Mouse (Mus musculus): ENCODE results near the gene Tas2r143. TPM values are rescaled to one million over a fixed set of nuclear protein-coding genes. Genes with fewer than 3 reads are reported as not detected.

Gene Tas2r143
- total RNA-seq (2021) = not detected

DNA sequence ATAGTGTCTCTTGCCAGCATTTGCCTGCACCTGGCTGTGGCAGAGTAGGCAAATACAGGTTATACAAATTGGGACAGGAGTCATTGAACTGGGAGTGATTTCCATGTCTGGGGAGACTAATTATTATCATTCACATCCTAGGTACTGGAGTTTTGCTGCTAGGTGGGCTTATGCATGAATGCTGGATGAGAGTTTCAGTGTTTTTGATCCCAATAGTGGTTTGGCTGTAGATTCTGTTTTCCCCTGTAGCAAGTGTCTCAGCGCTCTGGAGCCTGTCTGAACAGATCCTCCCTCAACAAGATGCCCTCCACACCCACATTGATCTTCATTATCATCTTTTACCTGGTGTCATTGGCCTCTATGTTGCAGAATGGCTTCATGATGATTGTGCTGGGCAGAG is at the start of gene Tas2r143:
Tas2r143 (plus strand) TSS at position 301 of the 400 bp plus-strand sequence.
- no peak for DNase-seq (ENCODE audit: extremely low spot score in 1 of 2, low spot score in 2 of 2)
- intact Hi-C loops (cut with DNase I) = no loop called here

DNA sequence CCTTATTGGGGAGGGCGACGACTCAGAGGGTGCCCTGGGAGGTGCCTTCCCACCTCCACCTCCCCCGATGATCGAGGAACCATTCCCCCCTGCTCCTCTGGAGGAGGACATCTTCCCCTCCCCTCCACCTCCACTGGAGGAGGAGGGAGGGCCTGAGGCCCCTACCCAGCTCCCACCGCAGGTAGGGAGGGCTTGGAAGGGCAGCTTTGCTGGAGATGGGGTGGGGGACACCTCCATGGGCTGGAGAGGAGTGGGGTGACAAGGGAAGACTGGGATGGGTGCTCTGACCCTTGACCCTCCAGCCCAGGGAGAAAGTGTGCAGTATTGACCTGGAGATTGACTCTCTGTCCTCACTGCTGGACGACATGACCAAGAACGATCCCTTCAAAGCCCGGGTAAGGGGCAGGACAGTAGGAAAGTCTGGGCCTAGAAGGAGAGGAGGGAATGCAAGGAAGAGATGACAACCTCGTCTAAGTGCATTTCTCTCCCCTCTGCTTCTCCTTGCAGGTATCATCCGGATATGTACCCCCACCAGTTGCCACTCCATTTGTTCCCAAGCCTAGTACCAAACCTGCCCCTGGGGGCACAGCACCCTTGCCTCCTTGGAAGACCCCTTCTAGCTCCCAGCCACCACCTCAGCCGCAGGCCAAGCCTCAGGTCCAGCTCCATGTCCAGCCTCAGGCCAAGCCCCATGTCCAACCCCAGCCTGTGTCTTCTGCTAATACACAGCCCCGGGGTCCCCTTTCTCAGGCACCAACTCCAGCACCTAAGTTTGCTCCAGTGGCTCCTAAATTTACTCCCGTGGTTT is 48.9 kb upstream of the Tas2r143 start:
- no peak for DNase-seq (ENCODE audit: extremely low spot score in 1 of 2, low spot score in 2 of 2)
- intact Hi-C loops (cut with DNase I) = no loop called here

DNA sequence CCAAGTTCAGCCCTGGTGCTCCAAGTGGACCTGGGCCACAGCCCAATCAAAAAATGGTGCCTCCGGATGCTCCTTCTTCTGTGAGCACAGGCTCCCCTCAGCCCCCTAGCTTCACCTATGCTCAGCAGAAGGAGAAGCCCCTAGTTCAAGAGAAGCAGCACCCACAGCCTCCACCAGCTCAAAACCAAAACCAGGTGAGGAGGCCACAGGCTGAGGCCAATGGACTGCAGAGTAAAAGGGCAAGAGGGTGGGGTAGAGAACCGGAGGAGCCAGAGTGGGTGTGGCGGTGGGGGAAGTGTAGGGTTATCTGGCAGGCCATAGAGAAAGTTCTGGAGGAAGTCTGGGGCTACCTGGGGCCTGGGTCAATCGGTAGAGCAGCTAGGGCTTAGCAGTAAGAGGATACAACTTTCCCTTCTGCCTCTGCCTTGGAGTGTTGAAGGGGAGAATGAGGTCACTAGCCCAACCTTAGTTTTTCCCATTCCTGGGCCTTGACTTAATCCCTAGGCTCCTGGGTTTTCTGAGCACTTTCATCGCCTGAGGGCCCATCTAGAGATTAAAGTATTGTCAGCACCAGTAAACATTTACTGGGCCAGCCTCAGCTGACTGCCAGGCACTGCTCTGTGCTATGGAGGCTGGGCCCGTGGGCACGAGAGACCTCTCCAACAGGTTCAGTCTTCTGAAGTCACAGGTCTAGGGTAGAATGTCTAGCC is 48.1 kb upstream of the Tas2r143 start:
- DNase-seq (ENCODE audit: extremely low spot score in 1 of 2, low spot score in 2 of 2) = no peak
- intact Hi-C loops (cut with DNase I) = no loop called here

DNA sequence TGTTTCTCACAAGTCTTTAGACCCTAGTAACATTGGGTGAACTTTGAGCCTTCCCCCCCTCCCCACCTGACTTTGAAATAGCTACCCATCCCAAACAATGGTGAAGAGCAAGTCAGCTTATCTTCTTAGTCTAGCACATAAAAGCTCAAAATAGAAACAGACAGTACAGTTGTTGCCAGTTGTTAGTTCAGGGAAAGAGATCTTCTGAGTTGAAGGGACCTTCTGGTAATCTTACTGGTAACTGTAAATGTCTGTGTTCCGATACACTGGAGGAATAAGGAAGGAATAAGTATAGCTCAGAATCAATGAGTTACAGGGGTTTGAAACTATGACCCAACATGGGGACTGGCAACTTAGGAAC is 47.6 kb upstream of the Tas2r143 start:
- intact Hi-C loops (cut with DNase I) = no loop called here
- no peak for DNase-seq (ENCODE audit: extremely low spot score in 1 of 2, low spot score in 2 of 2)

DNA sequence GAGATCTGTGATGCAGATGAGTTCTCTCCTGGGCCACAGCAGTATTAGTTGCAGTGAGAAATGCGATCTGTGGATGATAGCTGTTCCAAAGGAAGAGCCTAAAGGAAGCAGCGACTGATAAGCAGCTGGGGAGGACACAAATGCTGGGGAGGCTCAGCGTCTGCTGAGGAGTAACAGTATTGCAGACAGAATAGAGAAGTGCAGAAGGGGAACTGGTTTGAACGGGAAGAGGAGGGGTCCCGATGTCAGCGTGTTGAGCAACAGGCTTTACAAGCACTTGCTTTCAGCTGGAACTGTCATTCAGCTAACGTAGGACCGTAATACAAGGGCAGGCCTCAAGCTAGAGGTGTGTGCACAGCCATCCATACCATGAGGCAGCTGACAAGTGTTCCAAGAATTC is 46.9 kb upstream of the Tas2r143 start:
- intact Hi-C loops (cut with DNase I) = no loop called here

DNA sequence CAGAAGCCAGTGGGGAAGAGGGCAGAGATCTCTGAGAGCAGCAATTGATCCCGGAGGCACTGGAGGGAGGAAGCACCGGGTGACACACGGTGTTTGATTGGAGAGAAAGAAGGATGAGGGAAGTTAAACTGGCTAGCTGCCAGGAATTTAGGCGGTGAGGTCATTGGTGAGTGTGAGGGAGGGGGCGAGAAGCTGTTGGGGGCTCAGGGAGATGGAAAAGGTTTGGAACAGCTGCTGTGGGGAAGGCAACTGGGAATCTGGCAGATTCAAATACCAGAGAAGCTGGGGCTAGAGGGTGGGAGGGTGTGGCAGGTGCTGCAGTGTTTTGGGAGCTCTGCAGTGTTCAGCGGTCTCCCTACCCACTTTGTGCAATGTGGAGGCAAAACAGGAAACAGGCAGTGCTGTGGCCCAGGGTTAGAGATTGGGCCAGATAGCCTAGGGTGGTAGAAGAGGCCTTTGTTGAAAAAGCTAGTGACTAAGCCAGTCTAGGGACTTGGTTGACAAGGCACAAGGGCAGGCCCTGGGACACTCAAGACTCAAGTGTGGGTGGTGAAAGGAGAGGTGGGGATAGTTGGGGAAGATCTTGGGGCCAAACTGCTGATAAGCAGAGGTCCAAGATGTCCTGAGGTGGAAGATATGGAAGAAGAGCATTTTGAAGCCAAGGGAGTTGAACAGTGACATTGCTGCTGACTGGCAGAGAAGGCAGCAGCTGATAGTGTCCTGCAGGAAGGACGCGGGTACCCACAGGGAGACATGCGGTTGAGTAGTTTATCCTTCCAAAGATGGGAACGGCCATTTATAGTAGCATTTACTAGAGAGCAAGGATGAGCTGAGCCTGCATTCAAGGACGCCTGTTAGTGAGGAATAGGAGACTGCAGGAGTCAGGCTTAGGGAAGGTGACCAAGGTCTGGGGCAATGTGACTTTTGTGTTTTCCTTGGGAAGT is 45.7 kb upstream of the Tas2r143 start:
- intact Hi-C loops (cut with DNase I) = no loop called here
- peak; percentile 27 to 67 for DNase-seq (ENCODE audit: extremely low spot score in 1 of 2, low spot score in 2 of 2)

More for the DNA sequence above, 46.9 kb upstream of the Tas2r143 start:
- DNase-seq (ENCODE audit: extremely low spot score in 1 of 2, low spot score in 2 of 2) = no peak

DNA sequence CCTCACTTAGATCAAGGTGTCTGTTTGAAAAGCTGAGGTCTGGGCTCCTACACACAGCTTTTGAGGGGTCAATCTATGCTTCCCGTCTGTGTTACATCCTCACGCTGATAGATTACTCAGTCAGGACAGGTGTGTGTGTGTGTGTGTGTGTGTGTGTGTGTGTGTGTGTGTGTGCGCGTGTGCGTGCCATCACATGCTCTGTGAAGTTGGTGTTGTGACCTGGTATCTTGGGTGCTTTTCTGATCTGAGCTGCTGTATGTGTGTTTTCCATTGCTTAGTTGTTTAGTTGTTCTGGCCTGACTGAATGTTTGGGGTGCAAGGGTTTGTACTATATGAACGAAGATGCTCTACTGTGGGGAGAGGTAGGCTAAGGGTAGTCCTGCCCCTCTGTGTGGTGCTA is 44.7 kb upstream of the Tas2r143 start:
- no peak for DNase-seq (ENCODE audit: extremely low spot score in 1 of 2, low spot score in 2 of 2)
- intact Hi-C loops (cut with DNase I) = no loop called here

DNA sequence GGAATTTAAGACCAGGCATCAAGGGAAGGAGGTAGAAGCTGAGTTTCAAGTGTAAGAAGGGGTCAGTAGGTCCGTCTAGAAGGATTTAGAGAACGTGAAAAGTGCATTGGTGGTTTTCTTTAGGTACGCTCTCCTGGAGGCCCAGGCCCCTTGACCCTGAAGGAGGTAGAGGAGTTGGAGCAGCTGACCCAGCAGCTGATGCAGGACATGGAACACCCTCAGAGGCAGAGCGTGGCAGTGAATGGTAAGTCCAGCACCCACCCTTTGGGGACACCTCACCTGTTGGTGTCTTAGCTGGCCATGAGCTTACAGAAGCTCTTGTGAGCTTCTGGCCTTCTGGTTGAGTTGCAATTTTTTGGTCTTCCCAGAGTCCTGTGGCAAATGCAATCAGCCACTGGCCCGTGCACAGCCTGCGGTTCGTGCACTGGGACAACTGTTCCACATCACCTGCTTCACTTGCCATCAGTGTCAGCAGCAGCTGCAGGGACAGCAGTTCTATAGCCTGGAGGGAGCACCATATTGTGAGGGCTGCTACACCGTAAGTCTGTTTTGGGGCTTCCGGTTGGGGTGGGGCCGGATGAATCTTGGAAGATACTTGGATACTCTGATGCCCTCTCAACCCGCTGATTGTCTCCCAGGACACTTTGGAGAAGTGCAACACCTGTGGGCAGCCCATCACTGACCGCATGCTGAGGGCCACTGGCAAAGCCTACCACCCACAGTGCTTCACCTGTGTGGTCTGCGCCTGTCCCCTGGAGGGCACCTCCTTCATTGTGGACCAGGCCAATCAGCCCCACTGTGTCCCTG is 44.0 kb upstream of the Tas2r143 start:
- no peak for DNase-seq (ENCODE audit: extremely low spot score in 1 of 2, low spot score in 2 of 2)
- intact Hi-C loops (cut with DNase I) = no loop called here

DNA sequence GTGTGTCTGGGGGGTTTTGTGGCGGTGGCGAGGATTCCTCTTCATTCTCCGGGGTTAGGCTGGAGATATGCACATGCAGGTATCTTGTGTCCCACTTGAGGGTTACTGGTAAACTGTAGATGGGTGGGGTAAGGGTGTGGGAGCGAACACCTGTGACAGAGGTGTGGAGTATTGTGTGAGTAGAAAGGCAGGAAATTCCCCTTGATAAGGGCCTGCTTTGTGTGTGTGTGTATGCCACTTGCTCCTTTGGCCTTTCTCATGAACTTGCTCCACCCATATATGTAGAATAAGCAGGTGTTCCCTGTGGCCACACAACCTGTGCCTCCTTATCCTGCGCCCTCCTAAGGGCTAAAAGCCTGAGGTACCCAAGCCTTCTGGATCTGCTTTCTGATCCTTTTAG is 43.1 kb upstream of the Tas2r143 start:
- DNase-seq (ENCODE audit: extremely low spot score in 1 of 2, low spot score in 2 of 2) = no peak

DNA sequence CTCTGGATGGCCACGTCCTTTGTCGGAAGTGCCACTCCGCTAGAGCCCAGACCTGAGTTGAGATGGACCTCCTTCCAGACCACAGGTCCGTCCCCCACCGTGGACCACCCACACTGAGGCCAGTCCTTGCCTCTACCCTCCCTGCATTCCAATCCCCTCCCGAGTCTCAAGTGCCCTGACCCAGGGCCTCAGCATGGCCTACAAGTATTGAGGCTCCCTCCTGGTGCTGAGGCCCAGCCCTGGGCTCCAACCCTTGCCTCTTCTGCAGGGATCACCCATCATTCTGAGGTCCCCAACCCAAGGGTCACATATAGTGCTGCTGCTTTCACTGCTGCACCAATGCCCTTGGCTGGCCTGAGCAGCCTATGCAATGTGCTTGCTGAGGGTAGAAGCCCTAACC is 42.1 kb upstream of the Tas2r143 start:
- no peak for DNase-seq (ENCODE audit: extremely low spot score in 1 of 2, low spot score in 2 of 2)
- intact Hi-C loops (cut with DNase I) = no loop called here

More for the DNA sequence above, 43.1 kb upstream of the Tas2r143 start:
- intact Hi-C loops (cut with DNase I) = no loop called here

DNA sequence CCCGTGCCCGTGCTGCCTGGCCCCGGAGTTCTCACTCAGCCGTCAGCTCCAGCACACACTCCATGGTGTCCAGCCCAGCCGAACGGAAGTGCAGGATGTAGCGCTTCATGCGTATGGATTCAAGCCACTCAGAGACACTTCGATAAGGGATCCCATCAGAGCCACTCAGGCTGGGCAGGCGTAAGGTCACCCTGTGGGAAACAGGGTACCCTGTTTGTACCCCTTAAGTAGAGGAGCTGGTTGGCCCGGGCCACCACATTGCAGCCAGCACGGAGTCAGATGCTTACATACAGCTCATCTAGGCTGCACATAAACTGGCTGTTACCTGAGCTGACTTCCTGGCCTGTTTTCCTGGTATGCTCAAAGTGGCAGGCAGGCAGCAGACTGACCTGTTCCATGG is 41.1 kb upstream of the Tas2r143 start:
- no peak for DNase-seq (ENCODE audit: extremely low spot score in 1 of 2, low spot score in 2 of 2)
- intact Hi-C loops (cut with DNase I) = no loop called here

DNA sequence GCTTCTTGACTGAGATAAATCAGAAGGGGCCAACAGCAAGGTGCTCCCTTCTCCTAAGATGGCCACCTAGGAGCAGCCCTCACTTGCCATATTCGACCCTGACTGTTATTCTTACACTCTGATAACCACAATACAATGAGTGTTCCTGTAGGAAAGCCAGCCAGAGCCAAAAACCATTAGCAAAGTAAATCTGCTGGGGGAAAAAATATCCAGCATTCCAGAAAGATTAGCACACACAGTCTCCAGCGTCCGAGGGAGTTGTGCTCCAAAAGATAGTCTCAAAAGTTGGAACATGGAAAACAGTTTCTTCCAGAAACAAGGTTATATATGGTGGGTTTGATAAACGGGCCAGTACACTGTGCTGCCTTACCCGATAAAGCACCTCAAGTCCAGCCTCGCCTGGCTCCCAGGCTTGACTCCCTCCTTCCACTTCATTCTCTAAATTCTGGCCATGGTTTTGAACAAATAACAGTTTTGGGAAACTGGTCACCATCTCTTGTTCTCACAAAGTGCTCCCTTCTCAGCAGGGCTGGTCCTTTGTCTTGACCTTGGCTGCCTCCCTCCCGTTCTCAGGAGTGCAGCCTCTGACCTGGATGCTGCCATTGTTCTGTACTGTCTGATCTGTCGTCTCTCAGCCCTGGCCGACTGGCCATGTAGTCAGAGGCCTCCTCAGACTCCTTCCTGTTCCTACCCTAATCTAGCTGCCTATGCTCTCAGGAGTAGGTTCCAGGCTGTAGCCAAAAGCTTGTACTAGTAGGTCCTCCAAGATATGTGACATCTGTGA is 40.5 kb upstream of the Tas2r143 start:
- no peak for DNase-seq (ENCODE audit: extremely low spot score in 1 of 2, low spot score in 2 of 2)
- intact Hi-C loops (cut with DNase I) = no loop called here

DNA sequence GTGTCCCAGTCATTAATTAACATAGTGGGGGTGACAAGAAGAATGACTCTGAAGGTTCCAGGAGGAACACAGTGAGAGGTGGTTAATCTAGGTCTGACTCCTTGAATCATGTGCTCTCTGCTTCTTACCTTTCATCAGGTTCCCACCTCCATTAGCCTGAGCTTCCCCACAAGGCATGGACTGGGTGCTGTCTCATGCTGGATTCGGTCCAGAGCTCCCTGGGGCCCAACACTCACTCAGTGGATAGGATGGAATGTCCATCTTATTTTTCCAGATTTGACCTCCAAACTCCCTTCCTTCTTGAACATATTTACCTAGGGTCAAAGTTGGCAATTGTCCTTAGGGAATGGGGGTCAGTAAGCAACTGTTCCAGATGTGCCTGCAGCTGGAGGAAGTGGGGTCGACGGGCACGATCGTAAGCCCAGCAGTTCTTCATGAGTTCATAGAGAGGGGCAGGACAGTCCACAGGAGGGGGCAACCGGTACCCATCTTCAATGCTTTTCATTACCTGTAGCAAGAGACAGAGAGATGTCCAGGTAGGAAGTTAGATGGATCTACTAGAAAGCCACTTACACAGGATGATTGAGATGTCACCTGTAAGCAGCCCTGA is 39.7 kb upstream of the Tas2r143 start:
- DNase-seq (ENCODE audit: extremely low spot score in 1 of 2, low spot score in 2 of 2) = no peak
- intact Hi-C loops (cut with DNase I) = no loop called here

DNA sequence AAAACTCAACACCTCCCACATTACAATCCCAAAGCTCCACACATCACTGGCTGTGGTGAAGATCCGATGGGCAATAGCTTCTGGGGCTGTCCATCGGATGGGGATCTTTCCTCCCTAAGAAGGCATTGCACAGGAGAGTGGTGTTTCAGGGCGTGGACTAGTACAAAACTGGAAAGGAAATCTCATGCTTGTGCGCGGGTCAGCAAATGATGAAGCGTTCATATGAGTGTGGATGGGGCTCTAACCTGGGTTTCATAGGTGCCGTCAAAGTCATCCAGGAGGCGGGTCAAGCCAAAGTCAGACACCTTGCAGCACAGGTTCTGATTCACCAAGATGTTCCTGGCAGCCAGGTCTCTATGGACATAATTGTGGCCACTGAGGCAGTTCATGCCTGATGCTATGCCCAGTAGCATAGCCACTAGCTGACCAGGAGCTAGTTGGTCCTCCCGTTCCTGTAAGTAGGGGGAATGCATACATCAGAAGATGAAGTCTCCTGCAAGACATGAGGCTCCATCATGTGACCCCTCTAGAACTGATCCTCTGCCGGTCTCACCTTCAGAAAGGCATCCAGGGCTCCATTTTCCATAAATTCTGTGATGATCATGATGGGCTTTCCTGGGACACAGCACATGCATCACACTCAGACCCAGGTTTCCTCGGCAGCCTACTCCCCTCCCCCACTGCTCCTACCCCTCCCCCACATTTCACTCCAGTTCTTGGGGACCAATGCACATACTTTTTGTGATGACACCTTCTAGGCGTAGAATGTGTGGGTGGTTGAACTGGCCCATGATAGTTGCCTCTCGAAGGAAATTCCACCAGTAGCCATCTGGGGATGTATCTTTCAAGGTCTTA is 38.8 kb upstream of the Tas2r143 start:
- intact Hi-C loops (cut with DNase I) = no loop called here
- DNase-seq (ENCODE audit: extremely low spot score in 1 of 2, low spot score in 2 of 2) = no peak

DNA sequence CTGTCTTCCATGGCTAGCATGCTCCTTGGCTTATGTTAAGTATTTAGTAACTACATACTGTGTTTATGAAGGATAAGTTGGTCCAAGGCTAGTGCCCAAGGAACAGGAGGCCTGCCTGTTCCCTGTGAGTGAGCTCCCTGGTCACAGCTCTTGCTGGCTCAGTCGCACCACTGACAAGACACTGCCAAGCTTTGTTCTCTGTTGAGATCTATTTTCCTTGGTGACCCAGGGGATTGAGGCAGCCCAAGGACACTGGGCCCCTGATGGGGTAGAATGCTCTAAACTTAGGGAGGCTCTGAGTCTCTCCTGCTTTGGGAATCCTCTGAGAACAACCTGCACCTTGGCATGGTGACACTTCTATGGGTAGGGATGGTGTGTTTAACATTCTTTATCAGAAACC is 38.0 kb upstream of the Tas2r143 start:
- intact Hi-C loops (cut with DNase I) = no loop called here
- no peak for DNase-seq (ENCODE audit: extremely low spot score in 1 of 2, low spot score in 2 of 2)

DNA sequence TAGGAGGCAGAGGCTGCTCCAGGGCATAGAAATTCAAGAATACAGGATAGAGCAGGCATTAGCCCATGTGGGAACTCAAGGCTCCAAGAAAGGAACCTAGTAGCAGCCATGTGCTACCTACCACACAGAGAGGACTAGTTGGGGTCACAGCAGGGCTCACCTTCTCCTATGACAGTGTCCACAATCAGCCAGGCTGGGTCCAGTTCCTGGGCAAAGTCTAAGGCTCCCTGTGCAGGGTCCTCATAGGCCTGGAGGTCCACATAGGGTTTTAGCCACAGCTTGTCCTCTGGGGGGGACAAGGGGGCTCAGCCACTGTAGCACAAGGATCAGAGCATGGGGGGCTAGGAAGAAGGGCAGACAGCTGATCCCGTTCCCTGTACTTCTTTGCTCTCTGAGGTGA is 37.5 kb upstream of the Tas2r143 start:
- no peak for DNase-seq (ENCODE audit: extremely low spot score in 1 of 2, low spot score in 2 of 2)
- intact Hi-C loops (cut with DNase I) = no loop called here

DNA sequence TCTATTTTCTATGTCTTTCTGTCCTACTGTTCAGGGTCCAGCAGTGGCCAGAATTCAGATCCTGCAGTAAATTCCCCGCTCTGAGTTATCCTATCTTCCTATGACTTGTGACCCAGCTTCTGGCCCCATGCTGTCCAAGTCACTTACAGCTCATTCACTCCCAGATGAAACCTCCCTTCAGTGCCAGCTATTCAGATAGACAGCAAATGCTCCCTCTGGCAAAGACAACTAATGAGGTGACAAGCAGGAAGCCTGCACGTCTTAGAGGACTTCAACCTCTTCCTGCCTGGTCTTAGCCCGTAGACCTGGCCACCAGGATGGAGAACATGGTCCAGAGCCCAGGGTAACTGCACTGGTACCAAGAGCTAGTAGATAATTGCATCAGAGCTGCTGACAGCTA is 37.1 kb upstream of the Tas2r143 start:
- no peak for DNase-seq (ENCODE audit: extremely low spot score in 1 of 2, low spot score in 2 of 2)
- intact Hi-C loops (cut with DNase I) = no loop called here

Measured in left cerebral cortex, postnatal 10 days (tissue).